Mouse (Mus musculus): ENCODE data around the gene Hdgfl1. TPM values are rescaled to one million over a fixed set of nuclear protein-coding genes. Genes with fewer than 3 reads are reported as not detected.

Gene Hdgfl1
- polyA plus RNA-seq, 1 experiment = not detected

GRCm38 (mm10) chr13:26734981-26735380 lies 35.0 kb downstream of the Hdgfl1 start:
- Histone ChIP-seq H3ac (ENCODE audit: control insufficient read depth, insufficient read length) (no peak overlapping the region), H3K36me3 (ENCODE audit: control insufficient read depth, insufficient read depth) (no peaks in the 10 kb centered on the region), H3K79me2 (ENCODE audit: control insufficient read depth, insufficient read depth) (no peaks in the 10 kb centered on the region), H3K4me2 (ENCODE audit: low read depth) (no peak overlapping the region), H3K27me3 (ENCODE audit: control insufficient read depth, insufficient read depth, insufficient read length) (no peaks in the 10 kb centered on the region), H3K4me3 (no peak overlapping the region)
- TF ChIP-seq TCF12 (IDR thresholded peaks at IDR 0.05; ENCODE audit: insufficient read depth, poor library complexity, severe bottlenecking) = no peak
- TF ChIP-seq CEBPB (IDR thresholded peaks at IDR 0.05; ENCODE audit: insufficient read depth, poor library complexity, severe bottlenecking) = no peak
- no peak for TF ChIP-seq E2F4 (IDR thresholded peaks at IDR 0.05; ENCODE audit: insufficient read depth)
- no peak for TF ChIP-seq SRF (IDR thresholded peaks at IDR 0.05; ENCODE audit: control insufficient read depth, insufficient read length, low read depth)
- no peak for TF ChIP-seq POLR2AphosphoS2 (IDR thresholded peaks at IDR 0.05; ENCODE audit: insufficient read length, low read depth)
- TF ChIP-seq USF1 (IDR thresholded peaks at IDR 0.05; ENCODE audit: low read depth) = no peak
- no peak for TF ChIP-seq REST (IDR thresholded peaks at IDR 0.05; ENCODE audit: insufficient read depth, insufficient read length)
- TF ChIP-seq TCF3 (IDR thresholded peaks at IDR 0.05; ENCODE audit: insufficient read length, low read depth) = no peak
- TF ChIP-seq MAX (IDR thresholded peaks at IDR 0.05; ENCODE audit: low read depth) = no peak
- no peak for TF ChIP-seq MYOD1 (IDR thresholded peaks at IDR 0.05; ENCODE audit: control insufficient read depth in 1 of 3, insufficient read length in 2 of 3, low read depth in 2 of 3)
- no peak for TF ChIP-seq MYOG (IDR thresholded peaks at IDR 0.05; ENCODE audit: control insufficient read depth in 1 of 3, insufficient read depth in 1 of 3, insufficient read length in 2 of 3, low read depth in 2 of 3)
- TF ChIP-seq POLR2A (IDR thresholded peaks at IDR 0.05; ENCODE audit: insufficient read length, low read depth) = no peak

GRCm38 (mm10) chr13:26724250-26724649 lies 45.7 kb downstream of the Hdgfl1 start:
- TF ChIP-seq SRF (IDR thresholded peaks at IDR 0.05; ENCODE audit: control insufficient read depth, insufficient read length, low read depth) (no peak), USF1 (IDR thresholded peaks at IDR 0.05; ENCODE audit: low read depth) (no peak), MYOD1 (IDR thresholded peaks at IDR 0.05; ENCODE audit: control insufficient read depth in 1 of 3, insufficient read length in 2 of 3, low read depth in 2 of 3) (no peak), TCF12 (IDR thresholded peaks at IDR 0.05; ENCODE audit: insufficient read depth, poor library complexity, severe bottlenecking) (no peak), MYOG (IDR thresholded peaks at IDR 0.05; ENCODE audit: control insufficient read depth in 1 of 3, insufficient read depth in 1 of 3, insufficient read length in 2 of 3, low read depth in 2 of 3) (no peak), MAX (IDR thresholded peaks at IDR 0.05; ENCODE audit: low read depth) (no peak), TCF3 (IDR thresholded peaks at IDR 0.05; ENCODE audit: insufficient read length, low read depth) (no peak), POLR2AphosphoS2 (IDR thresholded peaks at IDR 0.05; ENCODE audit: insufficient read length, low read depth) (no peak)
- Histone ChIP-seq H3K4me2 (ENCODE audit: low read depth) (no peak overlapping the region), H3K79me2 (ENCODE audit: control insufficient read depth, insufficient read depth) (no peaks in the 10 kb centered on the region), H3K27me3 (ENCODE audit: control insufficient read depth, insufficient read depth, insufficient read length) (no peaks in the 10 kb centered on the region), H3ac (ENCODE audit: control insufficient read depth, insufficient read length) (no peak overlapping the region), H3K4me3 (no peak overlapping the region), H3K36me3 (ENCODE audit: control insufficient read depth, insufficient read depth) (no peaks in the 10 kb centered on the region)

GRCm38 (mm10) chr13:26721333-26721732 lies 48.6 kb downstream of the Hdgfl1 start:
- H3ac ChIP-seq (ENCODE audit: control insufficient read depth, insufficient read length) = no peak overlapping the region
- H3K27me3 ChIP-seq (ENCODE audit: control insufficient read depth, insufficient read depth, insufficient read length) = no peaks in the 10 kb centered on the region
- no peak overlapping the region for H3K4me3 ChIP-seq
- H3K4me2 ChIP-seq (ENCODE audit: low read depth) = peak overlapping the region; percentile 5
- TF ChIP-seq CEBPB (IDR thresholded peaks at IDR 0.05; ENCODE audit: insufficient read depth, poor library complexity, severe bottlenecking) = no peak
- no peak for TF ChIP-seq E2F4 (IDR thresholded peaks at IDR 0.05; ENCODE audit: insufficient read depth)
- no peak for TF ChIP-seq TCF12 (IDR thresholded peaks at IDR 0.05; ENCODE audit: insufficient read depth, poor library complexity, severe bottlenecking)
- TF ChIP-seq SRF (IDR thresholded peaks at IDR 0.05; ENCODE audit: control insufficient read depth, insufficient read length, low read depth) = no peak
- no peak for TF ChIP-seq MYOG (IDR thresholded peaks at IDR 0.05; ENCODE audit: control insufficient read depth in 1 of 3, insufficient read depth in 1 of 3, insufficient read length in 2 of 3, low read depth in 2 of 3)
- TF ChIP-seq TCF3 (IDR thresholded peaks at IDR 0.05; ENCODE audit: insufficient read length, low read depth) = no peak
- TF ChIP-seq MAX (IDR thresholded peaks at IDR 0.05; ENCODE audit: low read depth) = no peak
- no peak for TF ChIP-seq REST (IDR thresholded peaks at IDR 0.05; ENCODE audit: insufficient read depth, insufficient read length)
- TF ChIP-seq MYOD1 (IDR thresholded peaks at IDR 0.05; ENCODE audit: control insufficient read depth in 1 of 3, insufficient read length in 2 of 3, low read depth in 2 of 3) = no peak
- no peak for TF ChIP-seq USF1 (IDR thresholded peaks at IDR 0.05; ENCODE audit: low read depth)
- no peak for TF ChIP-seq POLR2AphosphoS2 (IDR thresholded peaks at IDR 0.05; ENCODE audit: insufficient read length, low read depth)
- no peak for TF ChIP-seq POLR2A (IDR thresholded peaks at IDR 0.05; ENCODE audit: insufficient read length, low read depth)
- H3K79me2 ChIP-seq (ENCODE audit: control insufficient read depth, insufficient read depth) = no peaks in the 10 kb centered on the region
- H3K36me3 ChIP-seq (ENCODE audit: control insufficient read depth, insufficient read depth) = no peaks in the 10 kb centered on the region

- TF ChIP-seq CEBPB (IDR thresholded peaks at IDR 0.05; ENCODE audit: insufficient read depth, poor library complexity, severe bottlenecking) = no peak
- TF ChIP-seq TCF3 (IDR thresholded peaks at IDR 0.05; ENCODE audit: insufficient read length, low read depth) = no peak
- no peak for TF ChIP-seq E2F4 (IDR thresholded peaks at IDR 0.05; ENCODE audit: insufficient read depth)
- TF ChIP-seq TCF12 (IDR thresholded peaks at IDR 0.05; ENCODE audit: insufficient read depth, poor library complexity, severe bottlenecking) = no peak
- no peak for TF ChIP-seq REST (IDR thresholded peaks at IDR 0.05; ENCODE audit: insufficient read depth, insufficient read length)
- no peak for TF ChIP-seq MYOG (IDR thresholded peaks at IDR 0.05; ENCODE audit: control insufficient read depth in 1 of 3, insufficient read depth in 1 of 3, insufficient read length in 2 of 3, low read depth in 2 of 3)
- TF ChIP-seq POLR2AphosphoS2 (IDR thresholded peaks at IDR 0.05; ENCODE audit: insufficient read length, low read depth) = no peak
- no peak for TF ChIP-seq USF1 (IDR thresholded peaks at IDR 0.05; ENCODE audit: low read depth)
- no peak for TF ChIP-seq SRF (IDR thresholded peaks at IDR 0.05; ENCODE audit: control insufficient read depth, insufficient read length, low read depth)
- no peak for TF ChIP-seq POLR2A (IDR thresholded peaks at IDR 0.05; ENCODE audit: insufficient read length, low read depth)
- no peak for TF ChIP-seq MAX (IDR thresholded peaks at IDR 0.05; ENCODE audit: low read depth)
- no peak for TF ChIP-seq MYOD1 (IDR thresholded peaks at IDR 0.05; ENCODE audit: control insufficient read depth in 1 of 3, insufficient read length in 2 of 3, low read depth in 2 of 3)
- Histone ChIP-seq H3ac (ENCODE audit: control insufficient read depth, insufficient read length) (no peak overlapping the region), H3K79me2 (ENCODE audit: control insufficient read depth, insufficient read depth) (no peaks in the 10 kb centered on the region), H3K36me3 (ENCODE audit: control insufficient read depth, insufficient read depth) (no peaks in the 10 kb centered on the region), H3K4me2 (ENCODE audit: low read depth) (no peak overlapping the region), H3K27me3 (ENCODE audit: control insufficient read depth, insufficient read depth, insufficient read length) (no peaks in the 10 kb centered on the region), H3K4me3 (no peak overlapping the region)
Observed at GRCm38 (mm10) chr13:26720917-26721316, 49.0 kb downstream of the Hdgfl1 start.
